Comparison of ENCODE assay signal across 8 mouse cellular contexts in genomic region chr3:108147386-108148235, GRCm38 (mm10). TPM values are rescaled to one million over a fixed set of nuclear protein-coding genes. Genes with fewer than 3 reads are reported as not detected.
DNase-seq lines count a peak whose midpoint lies in the region; ATAC-seq lines count a peak whose summit lies in the region.

No protein-coding gene starts in this region.

- H3K27me3 ChIP-seq in intestine, embryonic 15.5 days (replicated peaks) = no peaks in the 10 kb centered on the region

- peak overlapping the region; percentile 2; the same call in 1 of the 2 replicates for H3K4me2 ChIP-seq in intestine, embryonic 15.5 days (replicated peaks)

- H3K27ac ChIP-seq in intestine, embryonic 15.5 days = no peak overlapping the region

- WGBS in intestine, embryonic 15.5 days = 66% methylated on average over 11 of the region's 11 CpGs

- peak; percentile 59 for ATAC-seq in intestine, embryonic 15.5 days

- no peaks in the 10 kb centered on the region for H3K36me3 ChIP-seq in intestine, embryonic 15.5 days

- intact Hi-C loops in left cerebral cortex, postnatal 14 days (cut with DNase I) = loop anchor here (2.0 to 10.0 kb wide), 4 partner anchors 60 to 283 kb away; partner anchors contain the start of genes Ampd2 and Gstm6

- no peaks in the 10 kb centered on the region for H3K9me3 ChIP-seq in intestine, embryonic 15.5 days

- H3K4me1 ChIP-seq in intestine, embryonic 15.5 days (replicated peaks) = peaks cover 4% of the 10 kb centered on the region; the same call in 1 of the 2 replicates

- DNase-seq in adrenal gland, adult 18-20 months (ENCODE audit: low spot score in 2 of 2) = peak; percentile 89
- peak; percentile 87 for DNase-seq in embryo, embryonic 11.5 days (ENCODE audit: low read depth, low spot score)
- DNase-seq in gastrocnemius, postnatal 4 days (ENCODE audit: low spot score in 2 of 2) = peak; percentile 78 to 85
- DNase-seq in left cerebral cortex, postnatal 14 days (ENCODE audit: low spot score in 2 of 2) = peak; percentile 93 to 95
- peak; percentile 94 for DNase-seq in mesoderm, embryonic 11.5 days (ENCODE audit: low read depth, low spot score)
- DNase-seq in right cerebral cortex, postnatal 36 days (ENCODE audit: low spot score in 2 of 2) = peak; percentile 78 to 80
- DNase-seq in urinary bladder, postnatal 4 days (ENCODE audit: low spot score in 2 of 2) = peak; percentile 76 to 89

- H3K4me3 ChIP-seq in intestine, embryonic 15.5 days (replicated peaks) = no peak overlapping the region

- no peak overlapping the region for H3K9ac ChIP-seq in intestine, embryonic 15.5 days

RNA-seq across cellular contexts. Expression of gene Gnai3, which starts 1.7 kb away (rescaled TPM):
- 100 to 1,000 TPM; 160 to 166 TPM for total RNA-seq in adrenal gland, adult 18-20 months (2021)
- total RNA-seq in gastrocnemius, postnatal 4 days (2021) = 10 to 100 TPM; 56.6 to 60.5 TPM
- 165 and 183 TPM in 2 replicates for polyA plus RNA-seq in intestine, embryonic 15.5 days (2015; fragmentation: Nextera tagmentation; extraction: Ambion mirVana)
- 10 to 100 TPM; 31.1 to 34.1 TPM for total RNA-seq in left cerebral cortex, postnatal 14 days (2021)

RNA-seq across cellular contexts. Expression of gene Gpr61, which starts 7.1 kb away (rescaled TPM):
- under 1 TPM; 0.19 to 0.23 TPM for total RNA-seq in adrenal gland, adult 18-20 months (2021)
- total RNA-seq in gastrocnemius, postnatal 4 days (2021) = under 1 TPM; 0.18 to 0.22 TPM
- 0.15 and 0.21 TPM in 2 replicates for polyA plus RNA-seq in intestine, embryonic 15.5 days (2015; fragmentation: Nextera tagmentation; extraction: Ambion mirVana)
- 10 to 100 TPM; 19.7 to 21.0 TPM for total RNA-seq in left cerebral cortex, postnatal 14 days (2021)

RNA-seq across cellular contexts. Expression of gene Amigo1, which starts 38.5 kb away (rescaled TPM):
- 10 to 100 TPM; 23.1 to 23.5 TPM for total RNA-seq in adrenal gland, adult 18-20 months (2021)
- 10 to 100 TPM; 27.9 to 32.2 TPM for total RNA-seq in gastrocnemius, postnatal 4 days (2021)
- 3.9 and 4.4 TPM in 2 replicates for polyA plus RNA-seq in intestine, embryonic 15.5 days (2015; fragmentation: Nextera tagmentation; extraction: Ambion mirVana)
- total RNA-seq in left cerebral cortex, postnatal 14 days (2021) = 10 to 100 TPM; 55.3 to 57.7 TPM

RNA-seq across cellular contexts. Expression of gene Cyb561d1, which starts 53.4 kb away (rescaled TPM):
- total RNA-seq in adrenal gland, adult 18-20 months (2021) = 1 to 10 TPM; 7.3 to 8.6 TPM
- total RNA-seq in gastrocnemius, postnatal 4 days (2021) = 1 to 10 TPM; 4.5 to 6.1 TPM
- 3.6 and 3.8 TPM in 2 replicates for polyA plus RNA-seq in intestine, embryonic 15.5 days (2015; fragmentation: Nextera tagmentation; extraction: Ambion mirVana)
- 10 to 100 TPM; 13.7 to 14.7 TPM for total RNA-seq in left cerebral cortex, postnatal 14 days (2021)

RNA-seq across cellular contexts. Expression of gene Gnat2, which starts 55.0 kb away (rescaled TPM):
- 10 to 100 TPM; 11.0 to 18.6 TPM for total RNA-seq in adrenal gland, adult 18-20 months (2021)
- total RNA-seq in gastrocnemius, postnatal 4 days (2021) = under 1 TPM; 0.31 to 0.49 TPM
- 1.9 and 2.8 TPM in 2 replicates for polyA plus RNA-seq in intestine, embryonic 15.5 days (2015; fragmentation: Nextera tagmentation; extraction: Ambion mirVana)
- total RNA-seq in left cerebral cortex, postnatal 14 days (2021) = not detected

Comparison
In these comparisons a context has a peak if more than half of its experiments do, and no peak if none do; other contexts are left out.
1. RNA of gene Gpr61, which starts 7.1 kb away (total RNA-seq): 19.7 to 21.0 TPM in left cerebral cortex, postnatal 14 days; 0.19 to 0.23 TPM in adrenal gland, adult 18-20 months and 0.18 to 0.22 TPM in gastrocnemius, postnatal 4 days; every median in the first group is over 10 times any median in the second.
2. Peak in every context shown above with its lines, with median percentiles within 50 percentile points of each other: DNase-seq.